Mouse (Mus musculus) liver, adult 2 months (tissue): ENCODE results near the gene Duoxa1.

Source experiments
- CTCF ChIP-seq: fragments of 200-500 bp; IDR thresholded peaks from 2 replicates; pipeline ENCODE4 v1.5.1; 2011; ENCODE audit warnings: low read depth, low read length, control low read depth
- POLR2A ChIP-seq: fragments of 200-500 bp; IDR thresholded peaks from 2 replicates; pipeline ENCODE4 v1.6.1; 2011; ENCODE audit warnings: low read length, control low read depth; ENCODE audit not compliant: insufficient read depth; ENCODE audit errors: extremely low read depth

DNA sequence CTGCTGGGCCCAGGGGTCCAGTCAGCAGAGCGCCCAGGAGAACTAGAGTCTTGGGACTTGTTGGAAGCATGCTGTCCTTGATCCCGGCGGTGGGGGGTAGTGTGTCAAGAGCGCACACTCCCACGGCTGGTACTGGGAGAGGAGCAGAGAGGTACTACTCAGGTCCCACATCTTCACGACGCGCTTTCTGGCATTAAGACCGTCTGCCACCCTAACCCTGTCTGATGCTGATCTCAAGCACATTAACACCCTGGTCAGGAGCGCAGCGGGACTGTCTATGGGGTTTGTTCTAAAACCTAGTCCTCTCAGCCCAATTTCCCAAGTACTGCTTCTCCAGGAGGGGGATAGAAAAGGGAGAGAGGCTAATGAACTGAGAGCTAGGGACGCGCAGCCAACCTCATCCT, 15.4 kb downstream of the Duoxa1 start, which contains the start of gene Duox2:
- TF ChIP-seq POLR2A (no peak), CTCF (no peak)
